Mouse (Mus musculus) heart, postnatal 25 days (tissue): ENCODE data around the gene Hspa8. TPM values are rescaled to one million over a fixed set of nuclear protein-coding genes. Genes with fewer than 3 reads are reported as not detected.
"Not testable (repeated sequence)": the region's sequence is repeated elsewhere in the genome, so short reads cannot be mapped to it uniquely, and the experiment has no call there.

Source experiments
- DNase-seq: peaks from one replicate; pipeline ENCODE4 v3.0.0; 2022; ENCODE audit warnings: low spot score
- intact Hi-C: fragments of 180-260 bp; cut with DNase I; formaldehyde crosslinking; loops from one replicate; pipeline ENCODE4 v1.15.1; 2025
- total RNA-seq, 2 experiments: library from RNA; stranded (reverse); gene quantifications; 2 replicates each; pipeline ENCODE4 v1.2.3; 2021

The Hspa8 gene
- total RNA-seq = 1,000 to 10,000 TPM; 1,172 to 1,478 TPM

GRCm38 (mm10) chr9:40800675-40801612 lies at the start of gene Hspa8:
Hspa8 (plus strand) TSS chr9:40800984.
- DNase-seq = peak; percentile 100
- intact Hi-C loops = no loop called here

- intact Hi-C loops = loop anchor here (5.0 to 10.0 kb wide), 2 partner anchors 134 to 337 kb away; no protein-coding TSS in a partner anchor
- no peak for DNase-seq
These were observed 49.0 kb upstream of the Hspa8 start for GRCm38 (mm10) chr9:40751749-40752148.

DNA sequence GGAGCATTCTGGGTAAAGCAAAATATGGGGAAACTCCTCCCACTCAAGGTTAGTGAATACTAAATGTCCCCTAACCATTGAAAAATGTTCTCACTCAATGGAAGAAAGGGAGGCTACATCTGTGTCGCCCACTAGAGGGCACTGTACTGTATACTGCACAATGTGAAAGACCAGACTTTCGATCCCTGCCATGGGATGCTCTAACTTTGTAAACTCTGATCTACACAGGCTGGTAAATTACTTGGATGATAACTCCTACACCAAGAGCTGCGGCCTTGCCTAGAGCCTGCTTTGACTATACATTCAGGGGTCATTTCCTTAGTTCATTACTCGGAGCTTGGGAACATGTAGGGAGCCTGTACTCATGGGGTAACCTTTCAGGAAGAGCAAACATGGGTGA lies 44.4 kb upstream of the Hspa8 start:
- no peak for DNase-seq
- intact Hi-C loops = loop anchor here (1.0 to 10.0 kb wide), 2 partner anchors 49 to 342 kb away; no protein-coding TSS in a partner anchor

GRCm38 (mm10) chr9:40757105-40757626 lies 43.6 kb upstream of the Hspa8 start:
- intact Hi-C loops = loop anchor here (10.0 kb wide), 1 partner anchor 342 kb away; no protein-coding TSS in a partner anchor
- no peak for DNase-seq

DNA sequence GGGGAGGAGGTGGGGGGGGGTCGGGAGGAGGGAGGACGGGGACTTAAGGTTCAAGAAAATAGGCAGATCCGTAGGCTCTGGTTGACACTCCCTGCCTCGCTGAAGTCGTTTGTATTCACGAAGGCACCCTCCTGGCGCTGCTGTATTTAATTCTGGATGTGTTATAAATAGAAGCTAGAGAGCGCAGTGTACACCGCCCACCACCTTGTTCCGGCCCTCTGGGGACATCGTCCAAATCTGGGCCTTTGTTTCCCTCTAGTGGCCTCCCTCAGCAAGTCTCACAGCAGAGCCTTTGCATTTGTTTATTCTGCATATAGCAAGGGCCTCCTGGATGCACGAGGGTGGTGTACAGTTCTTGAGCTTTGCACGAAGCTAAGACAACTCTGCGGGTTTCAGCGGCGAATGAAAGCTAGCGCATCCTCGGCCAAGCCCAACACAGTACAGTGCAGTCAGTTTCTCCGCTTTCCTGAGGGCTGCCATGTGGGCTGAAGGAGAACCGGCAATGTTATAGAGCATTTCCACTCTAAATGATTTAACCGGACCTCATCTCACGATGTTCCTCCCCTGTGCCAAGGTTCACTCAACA lies 43.0 kb upstream of the Hspa8 start:
- intact Hi-C loops = loop anchor here (10.0 kb wide), 1 partner anchor 343 kb away; no protein-coding TSS in a partner anchor
- peak; percentile 43 for DNase-seq

DNA sequence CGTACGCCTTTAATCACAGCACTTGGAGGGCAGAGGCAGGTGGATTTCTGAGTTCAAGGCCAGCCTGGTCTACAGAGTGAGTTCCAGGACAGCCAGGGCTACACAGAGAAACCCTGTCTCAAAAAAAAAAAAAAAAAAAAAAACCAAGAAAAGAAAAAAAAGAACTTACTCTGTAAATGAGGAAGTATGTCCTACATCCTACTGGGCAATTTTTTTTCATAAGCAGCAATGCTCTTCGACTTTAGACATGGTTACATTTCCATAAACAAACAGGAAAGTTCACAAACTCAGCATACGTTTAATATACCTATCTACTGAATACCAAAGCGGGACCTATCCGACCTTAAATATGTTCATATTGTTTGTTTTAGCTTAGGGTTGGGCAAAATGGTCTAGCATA lies 38.4 kb upstream of the Hspa8 start:
- DNase-seq = no peak
- intact Hi-C loops = no loop called here

- no peak for DNase-seq
- intact Hi-C loops = no loop called here
These were observed 35.8 kb upstream of the Hspa8 start for GRCm38 (mm10) chr9:40764887-40765580.

DNA sequence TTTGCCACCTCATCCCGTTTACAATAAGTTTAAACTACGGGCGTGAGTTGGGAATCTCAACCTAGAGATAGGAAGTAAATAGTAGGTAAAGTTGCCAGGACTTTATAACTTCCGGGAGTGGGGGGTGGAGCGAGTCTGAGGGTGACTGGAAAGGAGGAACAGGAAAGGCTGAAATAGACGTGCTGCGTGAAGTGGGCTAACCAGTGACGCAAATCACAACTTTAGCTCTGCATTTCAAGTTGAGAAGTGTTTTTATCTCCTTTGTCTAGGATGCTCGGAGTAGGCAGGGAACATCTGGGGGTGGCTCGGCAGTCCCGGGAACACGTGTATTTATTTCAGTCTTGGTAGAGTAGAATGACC lies 35.2 kb upstream of the Hspa8 start:
- intact Hi-C loops = no loop called here

DNA sequence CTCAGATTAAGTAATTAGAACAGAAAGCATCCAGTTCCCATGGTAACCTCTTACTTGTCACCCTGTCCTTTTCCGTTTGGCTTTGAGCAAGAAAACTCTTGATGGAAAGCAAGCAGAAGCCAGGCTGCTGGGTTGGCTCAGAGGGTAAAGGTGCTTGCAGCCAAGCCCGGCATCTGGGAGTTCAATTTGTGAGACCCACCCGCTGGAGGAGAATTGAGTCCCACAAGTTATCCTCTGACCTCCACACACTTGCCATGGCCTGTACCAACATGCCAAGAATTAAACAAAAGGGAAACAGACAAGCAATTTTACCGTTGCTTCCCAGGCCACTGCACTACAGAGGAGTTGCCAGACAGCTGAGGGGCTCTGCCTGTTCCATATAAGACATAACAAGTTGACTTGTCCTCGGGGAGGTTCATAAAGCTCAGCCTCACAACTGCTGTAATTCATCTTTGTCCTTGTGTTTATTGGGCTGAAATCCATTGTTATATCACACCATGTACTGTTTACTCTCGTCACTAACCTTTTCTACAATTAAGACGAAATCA lies 34.7 kb upstream of the Hspa8 start:
- intact Hi-C loops = no loop called here
- DNase-seq = no peak

More for the DNA sequence above, 35.2 kb upstream of the Hspa8 start:
- no peak for DNase-seq

DNA sequence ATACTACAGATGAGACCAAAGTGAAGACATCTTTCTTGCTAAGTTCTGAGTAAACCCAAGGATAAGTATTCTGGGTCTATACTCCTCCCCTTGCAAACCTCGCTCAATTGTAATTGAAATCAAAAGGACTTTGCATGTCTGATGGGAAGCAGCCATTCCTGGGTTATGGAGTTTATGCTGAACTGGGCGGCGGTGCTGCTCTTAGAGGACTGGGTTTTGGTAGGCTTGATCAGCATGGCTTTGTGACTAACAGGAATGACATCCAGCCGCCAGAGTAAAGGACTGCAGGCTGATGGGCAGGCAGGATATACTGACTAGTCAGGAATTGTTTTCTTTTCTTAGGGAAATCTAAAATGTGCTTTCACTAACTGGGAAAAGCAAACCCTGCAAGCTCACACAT lies 32.8 kb upstream of the Hspa8 start:
- no peak for DNase-seq
- intact Hi-C loops = no loop called here

DNA sequence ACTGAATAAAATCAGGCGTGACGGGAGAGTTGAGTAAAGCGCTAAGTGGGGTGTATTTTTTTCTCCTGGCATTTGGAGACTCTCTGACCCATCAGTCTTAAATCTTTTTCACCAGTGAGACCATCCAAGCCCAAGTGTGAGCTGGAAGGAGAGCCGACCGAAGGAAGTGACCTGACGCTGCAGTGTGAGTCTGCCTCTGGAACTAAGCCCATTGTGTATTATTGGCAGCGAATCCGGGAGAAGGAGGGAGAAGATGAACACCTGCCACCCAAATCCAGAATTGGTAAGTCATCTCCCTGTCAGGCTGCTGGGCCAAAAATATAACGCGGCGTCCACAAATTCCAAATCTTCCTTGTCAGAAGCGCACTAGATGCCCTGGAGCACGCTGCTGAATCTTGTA lies 28.5 kb upstream of the Hspa8 start:
- intact Hi-C loops = no loop called here
- no peak for DNase-seq

DNA sequence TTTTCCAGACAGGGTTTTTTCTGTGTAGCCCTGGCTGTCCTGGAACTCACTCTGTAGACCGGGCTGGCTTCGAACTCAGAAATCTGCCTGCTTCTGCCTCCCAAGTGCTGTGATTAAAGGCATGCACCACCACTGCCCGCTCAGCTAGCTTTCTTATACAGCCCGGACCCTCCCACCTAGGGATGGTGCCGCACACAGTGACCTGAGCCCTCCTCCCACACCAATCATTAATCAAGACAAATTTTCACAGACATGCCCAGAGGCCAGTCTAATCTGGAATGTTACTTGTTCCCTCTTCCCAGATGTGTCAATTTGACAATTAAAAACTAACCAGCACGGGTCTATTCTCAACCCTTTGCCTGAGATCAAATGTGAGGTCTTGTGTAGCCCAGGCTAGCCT lies 27.6 kb upstream of the Hspa8 start:
- DNase-seq, intact Hi-C loops: not testable (repeated sequence)

DNA sequence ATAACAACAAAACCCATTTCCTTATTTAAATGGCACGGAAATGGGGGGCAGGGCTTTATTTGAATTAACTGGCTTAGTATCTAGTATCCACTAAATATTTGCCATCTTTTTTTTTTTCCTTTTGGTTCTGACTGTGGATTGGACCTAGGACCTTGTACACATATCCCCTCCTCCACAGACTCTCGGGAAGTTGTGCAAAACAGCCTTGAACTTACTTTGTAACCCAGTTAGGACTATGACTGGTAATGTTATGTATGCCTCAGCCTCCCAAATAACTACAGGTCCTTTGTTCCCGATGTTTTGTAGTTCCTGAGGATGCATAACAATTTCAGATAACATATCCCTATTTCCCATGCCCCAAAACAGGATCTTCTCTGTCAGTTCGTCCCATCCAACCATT lies 26.9 kb upstream of the Hspa8 start:
- no peak for DNase-seq
- intact Hi-C loops = no loop called here

- DNase-seq = no peak
- intact Hi-C loops = no loop called here
These were observed 24.7 kb upstream of the Hspa8 start for GRCm38 (mm10) chr9:40776044-40776443.

GRCm38 (mm10) chr9:40776459-40777248 lies 24.1 kb upstream of the Hspa8 start:
- intact Hi-C loops = no loop called here
- peak; percentile 31 for DNase-seq

DNA sequence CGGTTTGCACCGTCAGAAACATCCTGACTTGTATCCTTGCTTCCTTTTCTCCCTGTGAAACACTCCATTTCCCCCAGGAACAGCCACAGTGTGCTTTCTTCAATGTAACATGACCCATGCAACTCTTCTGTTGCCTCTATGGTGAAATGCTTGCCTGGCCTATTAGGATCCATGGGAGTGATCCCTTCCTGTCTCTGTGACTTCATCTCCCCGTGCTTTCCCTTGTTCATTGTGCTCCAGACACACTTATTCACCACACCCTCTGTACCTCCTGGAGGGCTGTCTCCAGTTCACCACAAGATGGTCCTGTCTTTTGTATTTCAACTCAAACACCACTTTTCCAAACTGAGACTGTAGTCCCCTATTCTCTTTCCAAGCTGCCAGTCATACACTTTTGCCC lies 20.7 kb upstream of the Hspa8 start:
- intact Hi-C loops = no loop called here
- no peak for DNase-seq

GRCm38 (mm10) chr9:40780892-40781725 lies 19.7 kb upstream of the Hspa8 start:
- no peak for DNase-seq
- intact Hi-C loops = no loop called here
